Mouse (Mus musculus): ENCODE measurements around the gene Smox. TPM values are rescaled to one million over a fixed set of nuclear protein-coding genes. Genes with fewer than 3 reads are reported as not detected.

Smox gene
- 52.3 and 53.4 TPM in 2 replicates for polyA plus RNA-seq (2015; fragmentation: Nextera tagmentation; extraction: Ambion mirVana)

GRCm38 (mm10) chr2:131491196-131491595, at the start of gene Smox:
Gene Smox (plus strand): TSS chr2:131491496.
- peak within 1 kb of the TSS; percentile 73 for H3K4me3 ChIP-seq
- peak within 1 kb of the TSS; percentile 77 for H3K4me2 ChIP-seq
- H3K27ac ChIP-seq (replicated peaks): peak within 1 kb of the TSS; percentile 72
- H3K9me3 ChIP-seq: no peaks in the 10 kb centered on the region
- ATAC-seq (ENCODE audit: low FRiP score, low read depth): no peak
- 20% methylated on average over 7 of the region's 7 CpGs for WGBS
- peak within 1 kb of the TSS; percentile 85 for H3K9ac ChIP-seq
- peaks cover 35% of the 10 kb centered on the region for H3K4me1 ChIP-seq (replicated peaks)
- H3K36me3 ChIP-seq: no peaks in the 10 kb centered on the region
- H3K27me3 ChIP-seq: no peaks in the 10 kb centered on the region

- H3K4me3 ChIP-seq: no peak overlapping the region
- H3K27ac ChIP-seq (replicated peaks): no peak overlapping the region
- no peaks in the 10 kb centered on the region for H3K9me3 ChIP-seq
- H3K27me3 ChIP-seq: no peaks in the 10 kb centered on the region
- no peaks in the 10 kb centered on the region for H3K4me1 ChIP-seq (replicated peaks)
- ATAC-seq (ENCODE audit: low FRiP score, low read depth): no peak
- no peak overlapping the region for H3K4me2 ChIP-seq
- 70% methylated on average over 8 of the region's 8 CpGs for WGBS
- no peak overlapping the region for H3K9ac ChIP-seq
- H3K36me3 ChIP-seq: no peaks in the 10 kb centered on the region
Observed at GRCm38 (mm10) chr2:131443084-131443890, 48.0 kb upstream of the Smox start.

GRCm38 (mm10) chr2:131443891-131444190, 47.5 kb upstream of the Smox start:
- Histone ChIP-seq H3K9me3 (no peaks in the 10 kb centered on the region), H3K4me1 (replicated peaks) (no peaks in the 10 kb centered on the region), H3K27me3 (no peaks in the 10 kb centered on the region), H3K4me2 (no peak overlapping the region), H3K9ac (no peak overlapping the region), H3K36me3 (no peaks in the 10 kb centered on the region), H3K4me3 (no peak overlapping the region), H3K27ac (replicated peaks) (no peak overlapping the region)
- ATAC-seq (ENCODE audit: low FRiP score, low read depth): no peak
- WGBS: 39% methylated on average over 1 of the region's 1 CpGs

- no peak overlapping the region for H3K9ac ChIP-seq
- no peaks in the 10 kb centered on the region for H3K36me3 ChIP-seq
- H3K4me1 ChIP-seq (replicated peaks): no peaks in the 10 kb centered on the region
- no peak for ATAC-seq (ENCODE audit: low FRiP score, low read depth)
- no peaks in the 10 kb centered on the region for H3K9me3 ChIP-seq
- H3K4me2 ChIP-seq: no peak overlapping the region
- WGBS: 66% methylated on average over 2 of the region's 2 CpGs
- no peaks in the 10 kb centered on the region for H3K27me3 ChIP-seq
- H3K27ac ChIP-seq (replicated peaks): no peak overlapping the region
- H3K4me3 ChIP-seq: no peak overlapping the region
Observed at GRCm38 (mm10) chr2:131446416-131446982, 44.8 kb upstream of the Smox start.

GRCm38 (mm10) chr2:131447566-131448330, 43.5 kb upstream of the Smox start:
- H3K4me1 ChIP-seq (replicated peaks): no peaks in the 10 kb centered on the region
- H3K9me3 ChIP-seq: no peaks in the 10 kb centered on the region
- ATAC-seq (ENCODE audit: low FRiP score, low read depth): no peak
- H3K27me3 ChIP-seq: no peaks in the 10 kb centered on the region
- no peak overlapping the region for H3K4me3 ChIP-seq
- no peak overlapping the region for H3K9ac ChIP-seq
- H3K27ac ChIP-seq (replicated peaks): no peak overlapping the region
- 83% methylated on average over 8 of the region's 8 CpGs for WGBS
- H3K4me2 ChIP-seq: no peak overlapping the region
- H3K36me3 ChIP-seq: no peaks in the 10 kb centered on the region

GRCm38 (mm10) chr2:131448353-131448752, 42.9 kb upstream of the Smox start:
- H3K9me3 ChIP-seq: no peaks in the 10 kb centered on the region
- no peak overlapping the region for H3K9ac ChIP-seq
- no peak overlapping the region for H3K4me3 ChIP-seq
- H3K4me2 ChIP-seq: no peak overlapping the region
- no peaks in the 10 kb centered on the region for H3K36me3 ChIP-seq
- ATAC-seq (ENCODE audit: low FRiP score, low read depth): no peak
- no peak overlapping the region for H3K27ac ChIP-seq (replicated peaks)
- H3K27me3 ChIP-seq: no peaks in the 10 kb centered on the region
- no peaks in the 10 kb centered on the region for H3K4me1 ChIP-seq (replicated peaks)

- no peak for ATAC-seq (ENCODE audit: low FRiP score, low read depth)
Observed at GRCm38 (mm10) chr2:131449720-131450119, 41.6 kb upstream of the Smox start.

GRCm38 (mm10) chr2:131450491-131450890, 40.8 kb upstream of the Smox start:
- WGBS: 96% methylated on average over 5 of the region's 5 CpGs
- Histone ChIP-seq H3K27me3 (no peaks in the 10 kb centered on the region), H3K4me2 (no peak overlapping the region), H3K4me3 (no peak overlapping the region), H3K9me3 (no peaks in the 10 kb centered on the region), H3K36me3 (no peaks in the 10 kb centered on the region), H3K4me1 (replicated peaks) (no peaks in the 10 kb centered on the region), H3K9ac (no peak overlapping the region), H3K27ac (replicated peaks) (no peak overlapping the region)
- ATAC-seq (ENCODE audit: low FRiP score, low read depth): no peak

More at GRCm38 (mm10) chr2:131449720-131450119, 41.6 kb upstream of the Smox start:
- Histone ChIP-seq H3K4me1 (replicated peaks) (no peaks in the 10 kb centered on the region), H3K4me2 (no peak overlapping the region), H3K36me3 (no peaks in the 10 kb centered on the region), H3K4me3 (no peak overlapping the region), H3K9me3 (no peaks in the 10 kb centered on the region), H3K9ac (no peak overlapping the region), H3K27me3 (no peaks in the 10 kb centered on the region), H3K27ac (replicated peaks) (no peak overlapping the region)
- WGBS: 56% methylated on average over 5 of the region's 5 CpGs

GRCm38 (mm10) chr2:131457728-131458127, 33.6 kb upstream of the Smox start:
- Histone ChIP-seq H3K27ac (replicated peaks) (no peak overlapping the region), H3K9me3 (no peaks in the 10 kb centered on the region), H3K4me1 (replicated peaks) (no peaks in the 10 kb centered on the region), H3K27me3 (no peaks in the 10 kb centered on the region), H3K9ac (no peak overlapping the region), H3K4me2 (no peak overlapping the region), H3K36me3 (no peaks in the 10 kb centered on the region), H3K4me3 (no peak overlapping the region)
- no peak for ATAC-seq (ENCODE audit: low FRiP score, low read depth)
- WGBS: 70% methylated on average over 7 of the region's 7 CpGs

GRCm38 (mm10) chr2:131460946-131461682, 30.2 kb upstream of the Smox start:
- no peak overlapping the region for H3K27ac ChIP-seq (replicated peaks)
- H3K27me3 ChIP-seq: no peaks in the 10 kb centered on the region
- no peak for ATAC-seq (ENCODE audit: low FRiP score, low read depth)
- no peaks in the 10 kb centered on the region for H3K9me3 ChIP-seq
- no peak overlapping the region for H3K4me2 ChIP-seq
- H3K9ac ChIP-seq: no peak overlapping the region
- no peak overlapping the region for H3K4me3 ChIP-seq
- H3K4me1 ChIP-seq (replicated peaks): no peaks in the 10 kb centered on the region
- H3K36me3 ChIP-seq: no peaks in the 10 kb centered on the region
- 73% methylated on average over 9 of the region's 9 CpGs for WGBS

- no peaks in the 10 kb centered on the region for H3K4me1 ChIP-seq (replicated peaks)
- ATAC-seq (ENCODE audit: low FRiP score, low read depth): no peak
- WGBS: 42% methylated on average over 4 of the region's 4 CpGs
Observed at GRCm38 (mm10) chr2:131462991-131463390, 28.3 kb upstream of the Smox start.

GRCm38 (mm10) chr2:131464147-131464546, 27.1 kb upstream of the Smox start:
- no peaks in the 10 kb centered on the region for H3K36me3 ChIP-seq
- no peaks in the 10 kb centered on the region for H3K4me1 ChIP-seq (replicated peaks)
- H3K9ac ChIP-seq: no peak overlapping the region
- no peaks in the 10 kb centered on the region for H3K9me3 ChIP-seq
- no peak for ATAC-seq (ENCODE audit: low FRiP score, low read depth)
- H3K4me2 ChIP-seq: no peak overlapping the region
- no peak overlapping the region for H3K4me3 ChIP-seq
- 99% methylated on average over 2 of the region's 2 CpGs for WGBS
- H3K27ac ChIP-seq (replicated peaks): no peak overlapping the region
- H3K27me3 ChIP-seq: no peaks in the 10 kb centered on the region

More at GRCm38 (mm10) chr2:131462991-131463390, 28.3 kb upstream of the Smox start:
- Histone ChIP-seq H3K4me3 (no peak overlapping the region), H3K9ac (no peak overlapping the region), H3K36me3 (no peaks in the 10 kb centered on the region), H3K9me3 (no peaks in the 10 kb centered on the region), H3K27ac (replicated peaks) (no peak overlapping the region), H3K27me3 (no peaks in the 10 kb centered on the region), H3K4me2 (no peak overlapping the region)

All from hindbrain, embryonic 15.5 days (tissue).